Mouse (Mus musculus): ENCODE results near the gene Plppr4.

Plppr4 gene

DNA sequence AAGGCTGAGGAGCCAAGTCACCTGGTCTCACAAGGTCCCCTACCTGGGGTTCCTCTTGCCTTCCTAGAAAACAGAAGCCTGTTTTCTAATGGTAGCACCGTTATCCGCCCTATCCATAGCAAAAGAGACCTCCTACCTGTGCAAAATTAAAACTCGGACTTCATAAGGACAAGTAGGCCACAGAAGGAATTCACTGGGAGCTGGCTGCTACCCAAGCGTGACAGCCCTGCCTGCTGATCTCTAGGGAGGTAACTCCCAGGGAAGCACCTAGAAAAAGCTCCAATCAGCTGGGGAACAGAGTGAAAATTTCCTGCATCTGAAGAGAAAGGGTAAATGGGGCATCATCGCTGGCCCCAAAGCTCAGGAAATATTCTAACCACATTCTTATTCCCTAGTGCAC lies at the start of gene Plppr4:
Gene Plppr4, minus strand, starts transcription at position 349 of the 400 bp plus-strand sequence.
- no peak for DNase-seq (ENCODE audit: low read depth, low spot score)

DNA sequence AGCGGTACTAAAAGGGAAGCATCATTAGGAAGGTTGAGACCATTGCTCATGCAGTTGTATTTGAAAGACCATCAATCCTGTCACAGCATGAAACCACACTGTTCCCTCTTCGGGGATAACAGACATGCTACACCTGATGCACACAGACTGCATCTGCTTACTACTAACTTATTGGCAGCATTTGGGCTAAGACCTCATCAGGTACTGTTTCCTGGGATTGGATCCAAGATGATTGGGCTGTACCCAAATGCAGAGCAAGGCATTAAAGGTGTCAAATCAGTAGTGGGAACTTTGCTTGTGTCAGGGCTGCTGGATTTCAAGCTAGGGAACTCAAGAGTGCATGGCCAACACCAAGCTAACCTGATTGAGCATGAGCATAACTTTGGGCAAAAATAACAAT lies 45.1 kb upstream of the Plppr4 start:
- no peak for DNase-seq (ENCODE audit: low read depth, low spot score)

DNA sequence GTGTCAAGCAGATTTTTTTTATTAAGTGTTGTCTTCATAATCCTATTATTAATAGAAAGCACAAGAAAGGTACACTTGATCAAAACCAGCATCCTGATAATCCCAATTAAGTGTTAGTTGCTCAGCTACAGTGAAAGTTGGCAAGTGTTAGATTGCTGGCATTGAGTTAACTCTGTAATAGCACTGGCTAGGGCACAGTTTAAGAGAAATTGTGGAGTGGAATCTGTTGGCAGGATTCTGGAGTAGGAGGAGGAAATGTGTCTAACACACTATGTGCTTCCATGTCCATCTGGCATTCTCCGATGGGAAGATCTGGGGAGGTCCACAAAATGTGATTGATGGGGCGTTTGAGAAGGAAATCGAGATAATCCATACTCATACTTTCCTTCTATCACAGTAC lies 43.1 kb upstream of the Plppr4 start:
- no peak for DNase-seq (ENCODE audit: low read depth, low spot score)

DNA sequence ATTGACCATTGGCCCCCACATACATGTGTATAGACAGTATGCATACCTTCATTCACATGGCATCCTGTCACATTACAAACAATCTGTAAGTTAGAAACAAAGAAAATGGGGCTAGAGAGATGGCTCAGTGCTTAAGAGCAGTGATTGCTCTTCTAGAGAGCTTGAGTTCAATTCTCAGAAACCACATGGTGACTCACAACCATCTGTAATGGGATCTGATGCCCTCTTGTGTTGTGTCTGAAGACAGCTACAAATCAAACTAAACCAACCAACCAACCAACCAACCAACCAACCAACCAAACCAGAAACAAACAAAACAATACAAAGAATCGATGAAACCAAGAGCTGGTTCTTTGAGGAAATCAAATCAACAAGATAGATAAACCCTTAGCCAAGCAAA lies 5.4 kb upstream of the Plppr4 start:
- no peak for DNase-seq (ENCODE audit: low read depth, low spot score)

DNA sequence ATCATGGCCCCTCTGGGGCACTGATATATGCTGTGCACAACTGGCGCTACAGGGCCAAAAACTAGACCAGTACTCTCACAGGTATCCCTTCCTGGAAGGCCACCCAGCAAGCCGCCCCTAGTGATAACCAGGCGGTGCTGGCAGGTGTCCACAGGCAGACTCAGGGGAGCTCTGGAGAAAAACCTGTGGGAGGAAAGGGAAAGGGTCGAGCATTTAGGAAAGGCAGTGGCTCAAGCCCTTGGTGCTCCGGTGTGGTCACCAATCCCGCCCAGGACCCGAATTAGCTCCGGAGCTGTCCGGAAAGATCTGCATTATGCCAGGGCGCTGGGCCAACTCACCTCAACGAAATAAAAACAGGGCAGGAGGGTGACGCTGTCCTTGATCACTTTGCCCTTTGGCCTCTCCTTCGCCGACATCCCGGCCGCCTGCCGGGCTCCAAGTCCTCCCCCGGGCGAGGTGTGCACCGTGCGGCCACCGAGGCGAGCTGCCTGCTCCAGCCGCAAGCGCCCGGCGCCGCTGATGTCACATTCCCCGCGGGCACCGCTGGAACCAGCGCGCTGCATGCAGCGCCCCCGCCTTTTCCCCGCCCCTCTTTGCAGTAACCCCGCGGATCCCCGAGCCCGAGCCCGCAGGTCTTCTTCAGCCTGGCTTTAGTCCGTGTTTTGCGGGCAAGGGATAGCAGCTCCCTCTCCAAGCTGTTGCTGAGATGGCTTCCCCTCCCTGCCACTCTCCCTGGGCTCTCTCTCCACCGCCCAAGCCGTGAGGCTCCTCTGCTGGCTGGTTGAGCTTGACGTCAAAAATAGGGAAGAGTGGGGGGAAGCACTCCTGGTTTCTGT lies 772 bp downstream of the Plppr4 start:
- DNase-seq (ENCODE audit: low read depth, low spot score): no peak

DNA sequence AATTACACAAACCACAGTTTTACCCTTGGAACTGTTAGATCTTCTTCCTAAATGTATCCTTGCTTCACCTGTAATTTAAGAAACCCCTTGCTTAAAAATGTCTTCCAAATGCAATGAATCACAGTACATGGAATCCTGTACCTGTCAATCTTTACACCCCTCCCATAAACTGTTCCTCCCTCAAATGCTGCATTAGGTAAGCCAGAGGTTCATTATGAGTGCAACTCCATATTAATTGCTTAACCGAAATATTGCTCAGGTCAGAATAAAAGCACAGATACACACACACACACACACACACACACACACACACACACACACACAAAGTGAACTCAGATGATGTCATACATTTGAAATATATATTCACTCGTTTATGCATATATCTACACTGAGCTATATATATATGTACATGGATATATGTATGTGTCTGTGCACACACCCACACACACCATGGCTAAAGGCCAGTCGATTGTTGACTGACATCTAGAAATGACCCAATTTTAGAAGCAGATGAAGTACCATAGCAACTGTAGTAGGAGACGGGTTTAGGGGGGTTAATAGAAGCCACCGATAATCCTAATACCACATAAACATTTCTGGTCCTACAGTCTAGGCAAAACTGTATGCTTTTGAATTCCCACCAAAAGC lies 1.6 kb downstream of the Plppr4 start:
- no peak for DNase-seq (ENCODE audit: low read depth, low spot score)

- DNase-seq (ENCODE audit: low read depth, low spot score): no peak
Observed at GRCm38 (mm10) chr3:117357367-117357766, 3.3 kb downstream of the Plppr4 start.

DNA sequence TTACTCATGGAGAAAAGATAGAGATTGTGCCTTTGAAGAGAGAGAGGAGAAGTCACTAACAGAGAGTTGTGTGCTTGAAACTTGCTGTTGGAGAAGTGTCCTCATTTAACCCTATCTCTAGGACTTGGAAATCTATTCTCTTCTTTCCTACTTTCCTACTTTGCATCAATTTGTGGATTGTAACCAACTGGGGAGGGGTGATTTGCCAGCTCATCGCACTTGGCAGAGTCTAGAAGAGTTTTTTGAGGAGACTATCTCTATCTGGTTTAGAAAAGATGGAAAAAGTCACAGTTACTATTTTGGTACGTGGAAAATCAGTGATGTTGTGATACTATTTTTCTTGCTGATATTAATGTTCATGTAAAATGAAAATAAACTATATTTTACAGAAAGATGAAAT lies 6.7 kb downstream of the Plppr4 start:
- no peak for DNase-seq (ENCODE audit: low read depth, low spot score)

DNA sequence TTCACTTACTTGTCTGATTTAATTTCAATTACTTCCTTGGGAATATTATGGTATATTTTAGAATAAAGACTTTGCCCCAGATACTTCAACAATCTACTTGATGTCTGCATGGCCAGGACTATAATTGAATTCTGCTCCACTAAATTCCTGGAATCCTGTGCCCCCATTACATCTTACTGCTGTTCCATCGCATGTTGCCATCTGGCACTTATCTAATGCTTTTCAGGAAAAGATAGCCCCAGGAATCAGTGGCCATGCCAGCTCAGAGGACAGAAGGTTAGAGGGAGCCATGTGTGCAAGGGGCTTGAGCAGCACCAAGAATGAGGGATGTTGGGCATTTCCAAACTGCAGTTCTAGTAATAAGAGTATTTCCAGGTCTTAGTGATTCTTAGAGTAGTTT lies 14.3 kb downstream of the Plppr4 start:
- DNase-seq (ENCODE audit: low read depth, low spot score): no peak

- no peak for DNase-seq (ENCODE audit: low read depth, low spot score)
Observed at GRCm38 (mm10) chr3:117331502-117331901, 29.2 kb downstream of the Plppr4 start.

- no peak for DNase-seq (ENCODE audit: low read depth, low spot score)
Observed at GRCm38 (mm10) chr3:117329485-117329884, 31.2 kb downstream of the Plppr4 start.

GRCm38 (mm10) chr3:117326551-117326950 lies 34.1 kb downstream of the Plppr4 start:
- DNase-seq (ENCODE audit: low read depth, low spot score): no peak

DNA sequence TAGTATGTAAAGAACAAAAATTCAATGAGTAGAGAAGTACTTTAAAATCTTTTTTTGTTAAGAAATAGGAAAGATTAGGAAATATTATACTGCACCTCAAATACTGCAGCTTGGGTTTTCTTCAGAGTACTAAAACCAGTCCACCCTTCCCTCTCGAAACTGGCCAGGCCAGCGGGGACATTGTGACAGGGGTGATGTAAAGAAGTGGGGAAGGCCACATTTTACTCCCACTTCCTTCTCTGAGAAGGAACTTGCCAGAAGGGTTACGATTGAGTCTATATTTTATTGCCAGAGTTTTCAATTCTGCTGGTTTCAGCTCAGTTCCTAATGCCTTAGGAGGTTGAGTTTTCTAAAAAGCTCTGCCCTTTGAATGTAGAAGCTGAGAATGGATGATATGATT lies 41.0 kb downstream of the Plppr4 start:
- no peak for DNase-seq (ENCODE audit: low read depth, low spot score)

DNA sequence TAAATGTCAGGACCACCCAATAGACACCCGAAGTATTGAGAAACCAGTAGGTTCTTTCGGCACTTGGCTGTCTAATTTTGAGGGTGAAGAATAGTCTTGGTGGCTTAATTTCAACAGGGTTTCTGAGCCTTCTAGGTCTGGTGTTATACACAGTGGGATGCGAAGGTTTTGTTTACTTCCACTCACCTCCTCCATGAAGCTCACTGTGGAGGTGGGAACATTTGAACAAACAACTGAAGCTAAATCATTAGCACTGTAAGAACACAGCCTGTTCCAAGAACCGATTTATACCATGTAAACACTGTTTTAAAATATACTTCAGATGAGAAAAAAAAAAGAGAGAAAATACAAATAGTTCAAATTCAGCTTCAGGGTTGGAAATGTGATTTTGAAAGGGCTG lies 47.3 kb downstream of the Plppr4 start:
- DNase-seq (ENCODE audit: low read depth, low spot score): no peak

DNA sequence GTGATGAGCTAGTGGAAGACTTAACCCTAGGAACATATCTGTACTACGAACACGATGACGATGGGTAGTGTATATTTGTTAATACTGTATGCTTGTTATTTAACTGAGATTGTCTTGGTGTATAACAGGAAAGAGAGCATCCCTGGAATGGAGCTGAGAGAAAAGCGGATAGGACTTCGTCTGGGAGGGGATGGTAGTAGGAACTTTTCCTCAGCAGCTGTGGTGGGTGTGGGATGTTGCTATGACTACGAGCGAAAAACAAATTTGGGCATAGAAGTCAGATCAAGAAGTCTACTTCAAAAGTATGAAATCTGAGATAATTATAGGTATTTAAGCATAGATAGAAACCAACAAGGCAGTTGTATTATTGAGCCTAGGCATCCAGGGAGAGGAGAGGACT lies 48.6 kb downstream of the Plppr4 start:
- no peak for DNase-seq (ENCODE audit: low read depth, low spot score)

GRCm38 (mm10) chr3:117310801-117311368 lies 49.8 kb downstream of the Plppr4 start:
- no peak for DNase-seq (ENCODE audit: low read depth, low spot score)

DNA sequence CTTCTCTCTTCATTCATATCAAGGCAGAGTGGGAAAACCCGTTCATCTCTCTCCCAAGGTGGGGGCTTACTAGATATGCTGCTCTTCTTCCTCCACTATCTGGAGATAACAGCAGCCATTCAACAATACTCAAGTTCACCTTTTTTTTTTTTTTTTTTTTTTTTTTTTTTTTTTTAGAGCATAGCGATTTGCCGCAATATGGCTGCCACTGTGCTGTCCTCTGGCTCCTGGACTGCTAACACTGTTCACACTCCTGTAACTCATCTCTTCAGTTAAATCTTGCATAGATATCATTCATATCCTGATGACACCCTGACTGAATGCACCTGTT lies 51.1 kb downstream of the Plppr4 start:
- no peak for DNase-seq (ENCODE audit: low read depth, low spot score)

DNA sequence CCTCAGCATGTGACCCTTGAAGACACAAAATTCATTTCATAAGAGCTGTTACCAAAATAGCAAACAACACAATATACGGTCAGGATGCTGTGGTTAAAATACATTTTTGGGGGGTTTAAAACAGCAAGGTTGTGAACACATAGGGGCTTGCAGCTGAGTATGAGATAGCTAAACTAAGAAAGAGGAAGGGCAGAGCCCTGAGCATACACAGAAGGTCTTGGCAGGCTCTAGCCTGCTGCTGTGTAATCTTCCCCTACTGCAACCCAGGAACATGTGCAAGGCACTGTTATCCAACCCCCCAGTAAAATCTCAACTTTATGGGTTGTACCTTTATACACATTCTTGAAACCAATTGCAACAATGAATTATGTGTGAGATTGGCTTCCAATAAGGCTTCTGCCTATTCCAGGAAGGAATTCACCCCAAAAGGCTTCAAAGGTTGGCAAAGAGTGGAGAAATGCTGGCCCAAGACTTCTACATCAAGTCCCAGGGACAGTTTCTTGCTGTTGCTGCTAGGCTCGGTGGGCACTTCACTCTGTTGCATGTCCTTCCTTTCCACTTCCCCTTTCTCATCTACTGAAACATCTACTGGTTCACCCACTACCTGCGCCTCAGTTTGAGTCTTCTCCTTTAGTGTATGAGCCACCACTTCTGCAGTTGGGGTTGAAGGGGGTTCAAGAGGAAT lies 51.6 kb downstream of the Plppr4 start:
- no peak for DNase-seq (ENCODE audit: low read depth, low spot score)

DNA sequence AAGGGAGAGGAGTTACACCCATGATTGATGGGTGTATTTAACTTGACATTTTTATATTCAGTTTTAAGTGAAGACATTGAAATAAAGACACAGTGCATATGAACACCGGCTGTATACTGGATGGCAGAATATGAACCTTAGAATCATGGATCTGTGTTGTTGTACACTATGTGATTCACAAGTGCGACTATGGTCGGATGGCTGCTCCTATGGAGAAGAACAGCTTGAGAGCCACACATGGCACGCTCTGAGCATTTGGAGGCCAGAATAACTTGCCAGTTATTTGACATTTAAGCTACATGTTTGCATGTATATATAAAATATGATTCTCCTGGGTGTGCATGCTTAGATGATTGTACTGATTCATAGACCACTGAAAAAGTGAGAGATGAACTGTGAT lies 53.1 kb downstream of the Plppr4 start:
- DNase-seq (ENCODE audit: low read depth, low spot score): no peak

DNA sequence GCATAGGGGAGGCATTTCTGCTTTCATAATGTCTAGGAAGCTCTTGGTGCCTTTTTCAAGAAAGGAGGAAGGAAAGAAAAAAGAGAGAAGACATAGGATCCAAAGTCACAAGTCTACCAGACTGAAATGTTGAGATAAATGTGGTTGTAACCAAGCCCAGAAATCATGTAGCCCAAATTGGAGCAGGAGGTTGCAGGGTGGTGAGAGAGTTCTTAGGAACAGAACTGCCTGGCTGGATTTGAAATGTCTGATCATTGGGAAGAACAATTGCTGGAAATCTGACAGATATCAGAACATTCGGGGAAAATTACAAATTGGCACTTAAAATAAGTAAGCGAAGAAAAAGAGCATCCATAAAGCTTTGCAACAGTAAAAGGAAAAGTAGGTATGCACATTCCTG lies 56.6 kb downstream of the Plppr4 start:
- DNase-seq (ENCODE audit: low read depth, low spot score): no peak

- no peak for DNase-seq (ENCODE audit: low read depth, low spot score)
Observed at GRCm38 (mm10) chr3:117300735-117301271, 59.9 kb downstream of the Plppr4 start.

DNA sequence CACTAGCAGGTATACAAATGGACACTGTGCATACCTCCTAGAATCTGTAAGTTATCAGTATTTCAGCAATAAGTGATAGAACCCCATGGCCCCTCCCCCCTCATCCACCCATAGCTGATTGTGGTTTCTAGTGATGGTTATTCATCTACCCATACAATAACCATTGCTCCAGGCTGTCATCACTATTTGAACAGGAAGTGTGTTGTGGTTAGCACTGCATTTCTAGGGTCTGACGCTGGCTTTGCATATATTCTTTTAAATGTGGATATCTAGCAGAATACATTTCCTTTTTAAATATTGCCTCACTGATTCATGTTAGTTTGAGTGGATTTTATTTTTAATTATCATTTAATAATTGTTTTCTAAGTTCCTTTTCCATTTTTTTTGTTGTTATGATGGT lies 62.9 kb downstream of the Plppr4 start:
- no peak for DNase-seq (ENCODE audit: low read depth, low spot score)

Measured in c-Kit-negative CD71-positive TER-119-positive erythroid progenitor cells, embryonic 14.5 days (primary cell).